In genomic region chr11:76807007-76807679, GRCm38 (mm10) we compare ENCODE assay signal across 25 mouse cellular contexts. TPM values are rescaled to one million over a fixed set of nuclear protein-coding genes. Genes with fewer than 3 reads are reported as not detected.
DNase-seq lines count a peak whose midpoint lies in the region; ATAC-seq and TF ChIP-seq lines count a peak whose summit lies in the region.
"Had no signal": no experiment of that assay in that cellular context is flagged by ENCODE, and none has a peak within 500 bp of the region (broad histone marks: within the 10 kb centered on the region; RNA-seq: fewer than 3 reads in every experiment).

No protein-coding gene starts in this region.

- ATAC-seq in midbrain, embryonic 11.5 days (ENCODE audit: low FRiP score): no peak
- no peak for ATAC-seq in midbrain, embryonic 13.5 days
- peak; percentile 38; the same call in 1 of the 2 replicates for ATAC-seq in stomach, postnatal 0 days (ENCODE audit: low FRiP score, low TSS enrichment)
- ATAC-seq: activated CD4-positive, CD25-positive, alpha-beta regulatory T cell, adult 4 months; forebrain, embryonic 13.5 days; forebrain, embryonic 15.5 days; forebrain, postnatal 0 days; Patski had no signal

- TF ChIP-seq CTCF in stomach, postnatal 0 days (IDR thresholded peaks at IDR 0.05; ENCODE audit: low read depth): no peak

- peak; percentile 69 for DNase-seq in midbrain, embryonic 11.5 days (ENCODE audit: low spot score, missing footprints)
- DNase-seq in CD4-positive helper T cell, adult 2 months (ENCODE audit: low read depth, low spot score): peak; percentile 14
- peak; percentile 32 for DNase-seq in induced T-regulatory cell, adult 2 months (ENCODE audit: low read depth)
- DNase-seq in stomach, postnatal 0 days (ENCODE audit: low spot score): no peak
- no peak for DNase-seq in right cerebral cortex, postnatal 36 days (ENCODE audit: low spot score in 2 of 2)
- DNase-seq in forebrain, embryonic 10.5 days (ENCODE audit: extremely low spot score, low spot score): no peak
- no peak for DNase-seq in gastrocnemius, postnatal 10 days
- DNase-seq: adrenal gland, adult 8-10 months; adrenal gland, postnatal 14 days; adrenal gland, postnatal 36 days; cerebellum, adult 18-20 months; cerebellum, adult 8-10 months; cerebellum, postnatal 10 days; cerebellum, postnatal 36 days; embryo, embryonic 11 days; forebrain, postnatal 0 days had no signal

- peaks cover 2% of the 10 kb centered on the region; the same call in 1 of the 2 replicates for H3K36me3 ChIP-seq in midbrain, embryonic 11.5 days (ENCODE audit: control insufficient read depth, insufficient read depth, low read length)
- peaks cover 56% of the 10 kb centered on the region for H3K36me3 ChIP-seq in midbrain, embryonic 13.5 days
- H3K36me3 ChIP-seq in stomach, postnatal 0 days (ENCODE audit: control insufficient read depth, insufficient read depth, low read length): peaks cover 13% of the 10 kb centered on the region
- peaks cover 59% of the 10 kb centered on the region for H3K36me3 ChIP-seq in forebrain, embryonic 10.5 days (replicated peaks)

- no peaks in the 10 kb centered on the region for H3K4me1 ChIP-seq in midbrain, embryonic 11.5 days (ENCODE audit: control insufficient read depth, insufficient read depth, low read length)
- H3K4me1 ChIP-seq in midbrain, embryonic 13.5 days (replicated peaks): no peaks in the 10 kb centered on the region
- H3K4me1 ChIP-seq in stomach, postnatal 0 days (replicated peaks; ENCODE audit: control insufficient read depth, insufficient read depth): no peaks in the 10 kb centered on the region
- H3K4me1 ChIP-seq in forebrain, embryonic 10.5 days: no peaks in the 10 kb centered on the region
- H3K4me1 ChIP-seq: embryonic facial prominence, embryonic 13.5 days; embryonic facial prominence, embryonic 15.5 days; forebrain, embryonic 13.5 days had no signal

- no peak for TF ChIP-seq EP300 in stomach, postnatal 0 days (optimal IDR thresholded peaks at IDR 0.05)

- H3K9ac ChIP-seq in midbrain, embryonic 11.5 days (ENCODE audit: low read length): no peak overlapping the region
- no peak overlapping the region for H3K9ac ChIP-seq in midbrain, embryonic 13.5 days (replicated peaks)
- H3K9ac ChIP-seq in stomach, postnatal 0 days (ENCODE audit: low read length): no peak overlapping the region
- H3K9ac ChIP-seq: embryonic facial prominence, embryonic 13.5 days; embryonic facial prominence, embryonic 15.5 days; forebrain, embryonic 13.5 days; forebrain, embryonic 15.5 days; forebrain, postnatal 0 days had no signal

- no peak overlapping the region for H3K4me2 ChIP-seq in midbrain, embryonic 11.5 days
- H3K4me2 ChIP-seq in midbrain, embryonic 13.5 days (replicated peaks): no peak overlapping the region
- no peak overlapping the region for H3K4me2 ChIP-seq in stomach, postnatal 0 days (replicated peaks; ENCODE audit: low read depth)
- H3K4me2 ChIP-seq: embryonic facial prominence, embryonic 13.5 days; embryonic facial prominence, embryonic 15.5 days; forebrain, embryonic 13.5 days; forebrain, embryonic 15.5 days had no signal

- no peaks in the 10 kb centered on the region for H3K27me3 ChIP-seq in midbrain, embryonic 11.5 days (ENCODE audit: control insufficient read depth, insufficient read depth, low read length)
- H3K27me3 ChIP-seq in midbrain, embryonic 13.5 days: no peaks in the 10 kb centered on the region
- H3K27me3 ChIP-seq in stomach, postnatal 0 days (ENCODE audit: control insufficient read depth, insufficient read depth, low read length): no peaks in the 10 kb centered on the region
- H3K27me3 ChIP-seq in forebrain, embryonic 10.5 days (ENCODE audit: poor library complexity, severe bottlenecking): no peaks in the 10 kb centered on the region
- H3K27me3 ChIP-seq: embryonic facial prominence, embryonic 13.5 days; embryonic facial prominence, embryonic 15.5 days; forebrain, embryonic 13.5 days; forebrain, embryonic 15.5 days; Patski had no signal

- no peaks in the 10 kb centered on the region for H3K9me3 ChIP-seq in midbrain, embryonic 11.5 days (ENCODE audit: control insufficient read depth, low read length)
- no peaks in the 10 kb centered on the region for H3K9me3 ChIP-seq in midbrain, embryonic 13.5 days
- no peaks in the 10 kb centered on the region for H3K9me3 ChIP-seq in stomach, postnatal 0 days (ENCODE audit: control insufficient read depth, low read length)
- no peaks in the 10 kb centered on the region for H3K9me3 ChIP-seq in forebrain, embryonic 10.5 days
- H3K9me3 ChIP-seq: embryonic facial prominence, embryonic 13.5 days; embryonic facial prominence, embryonic 15.5 days; forebrain, embryonic 13.5 days; forebrain, embryonic 15.5 days; G1E had no signal

- no peak overlapping the region for H3K4me3 ChIP-seq in midbrain, embryonic 11.5 days (ENCODE audit: low read depth, low read length)
- H3K4me3 ChIP-seq in midbrain, embryonic 13.5 days (replicated peaks): no peak overlapping the region
- no peak overlapping the region for H3K4me3 ChIP-seq in stomach, postnatal 0 days (ENCODE audit: low read depth, low read length)
- no peak overlapping the region for H3K4me3 ChIP-seq in forebrain, embryonic 10.5 days
- H3K4me3 ChIP-seq: embryonic facial prominence, embryonic 13.5 days; embryonic facial prominence, embryonic 15.5 days; erythroblast, embryonic 14.5 days; forebrain, embryonic 13.5 days; forebrain, embryonic 15.5 days had no signal

- H3K27ac ChIP-seq in midbrain, embryonic 11.5 days (ENCODE audit: low read depth, low read length): no peak overlapping the region
- no peak overlapping the region for H3K27ac ChIP-seq in midbrain, embryonic 13.5 days
- no peak overlapping the region for H3K27ac ChIP-seq in stomach, postnatal 0 days (replicated peaks)
- H3K27ac ChIP-seq in forebrain, embryonic 10.5 days: no peak overlapping the region
- H3K27ac ChIP-seq: embryonic facial prominence, embryonic 13.5 days; embryonic facial prominence, embryonic 15.5 days; forebrain, embryonic 13.5 days; forebrain, embryonic 15.5 days had no signal

- 88% methylated on average over 3 of the region's 3 CpGs for WGBS in midbrain, embryonic 11.5 days
- 95% methylated on average over 3 of the region's 3 CpGs for WGBS in midbrain, embryonic 13.5 days
- 86% methylated on average over 3 of the region's 3 CpGs for WGBS in stomach, postnatal 0 days
- 93% methylated on average over 3 of the region's 3 CpGs for WGBS in forebrain, embryonic 10.5 days

RNA-seq across cellular contexts. Expression of gene Cpd, which starts 39.7 kb away (rescaled TPM):
- polyA plus RNA-seq in midbrain, embryonic 11.5 days (2014; fragmentation: Nextera tagmentation; extraction: Ambion mirVana): 14.4 and 16.5 TPM in 2 replicates
- polyA plus RNA-seq in midbrain, embryonic 13.5 days (2015; fragmentation: Nextera tagmentation; extraction: Ambion mirVana): 5.8 and 6.5 TPM in 2 replicates
- polyA plus RNA-seq in stomach, postnatal 0 days (2015; fragmentation: Nextera tagmentation; extraction: Ambion mirVana): 15.9 and 16.1 TPM in 2 replicates
- 8.2 and 9.0 TPM in 2 replicates for polyA plus RNA-seq in forebrain, embryonic 10.5 days (2016; fragmentation: Nextera tagmentation; extraction: Ambion mirVana)
- 10 to 100 TPM; 53.7 to 59.6 TPM for total RNA-seq in gastrocnemius, postnatal 10 days (2021)

RNA-seq across cellular contexts. Expression of gene Gosr1, which starts 43.8 kb away (rescaled TPM):
- polyA plus RNA-seq in midbrain, embryonic 11.5 days (2014; fragmentation: Nextera tagmentation; extraction: Ambion mirVana): 29.1 and 29.3 TPM in 2 replicates
- polyA plus RNA-seq in midbrain, embryonic 13.5 days (2015; fragmentation: Nextera tagmentation; extraction: Ambion mirVana): 24.3 and 24.7 TPM in 2 replicates
- polyA plus RNA-seq in stomach, postnatal 0 days (2015; fragmentation: Nextera tagmentation; extraction: Ambion mirVana): 15.8 and 17.7 TPM in 2 replicates
- polyA plus RNA-seq in forebrain, embryonic 10.5 days (2016; fragmentation: Nextera tagmentation; extraction: Ambion mirVana): 23.2 and 24.3 TPM in 2 replicates
- 10 to 100 TPM; 24.6 to 29.8 TPM for total RNA-seq in gastrocnemius, postnatal 10 days (2021)

Comparison
In these comparisons a context has a peak if more than half of its experiments do, and no peak if none do; other contexts are left out.
1. DNase-seq: peak in midbrain, embryonic 11.5 days (single experiment), CD4-positive helper T cell, adult 2 months (single experiment) and induced T-regulatory cell, adult 2 months (single experiment); none in stomach, postnatal 0 days (single experiment), right cerebral cortex, postnatal 36 days (0 of 2), forebrain, embryonic 10.5 days (single experiment) and gastrocnemius, postnatal 10 days (single experiment).